Mouse (Mus musculus) ES-E14 (cell line): ENCODE data around the gene C1qtnf3.

Experiments used
- CHD2 ChIP-seq: IDR thresholded peaks from 2 replicates; pipeline ENCODE4 v1.6.1; 2014; ENCODE audit warnings: mild to moderate bottlenecking, low read depth, low read length, inconsistent platforms
- ZC3H11A ChIP-seq: IDR thresholded peaks from 2 replicates; pipeline ENCODE4 v1.6.1; 2012; ENCODE audit warnings: low read depth, mild to moderate bottlenecking, inconsistent platforms, low read length, borderline replicate concordance

DNA sequence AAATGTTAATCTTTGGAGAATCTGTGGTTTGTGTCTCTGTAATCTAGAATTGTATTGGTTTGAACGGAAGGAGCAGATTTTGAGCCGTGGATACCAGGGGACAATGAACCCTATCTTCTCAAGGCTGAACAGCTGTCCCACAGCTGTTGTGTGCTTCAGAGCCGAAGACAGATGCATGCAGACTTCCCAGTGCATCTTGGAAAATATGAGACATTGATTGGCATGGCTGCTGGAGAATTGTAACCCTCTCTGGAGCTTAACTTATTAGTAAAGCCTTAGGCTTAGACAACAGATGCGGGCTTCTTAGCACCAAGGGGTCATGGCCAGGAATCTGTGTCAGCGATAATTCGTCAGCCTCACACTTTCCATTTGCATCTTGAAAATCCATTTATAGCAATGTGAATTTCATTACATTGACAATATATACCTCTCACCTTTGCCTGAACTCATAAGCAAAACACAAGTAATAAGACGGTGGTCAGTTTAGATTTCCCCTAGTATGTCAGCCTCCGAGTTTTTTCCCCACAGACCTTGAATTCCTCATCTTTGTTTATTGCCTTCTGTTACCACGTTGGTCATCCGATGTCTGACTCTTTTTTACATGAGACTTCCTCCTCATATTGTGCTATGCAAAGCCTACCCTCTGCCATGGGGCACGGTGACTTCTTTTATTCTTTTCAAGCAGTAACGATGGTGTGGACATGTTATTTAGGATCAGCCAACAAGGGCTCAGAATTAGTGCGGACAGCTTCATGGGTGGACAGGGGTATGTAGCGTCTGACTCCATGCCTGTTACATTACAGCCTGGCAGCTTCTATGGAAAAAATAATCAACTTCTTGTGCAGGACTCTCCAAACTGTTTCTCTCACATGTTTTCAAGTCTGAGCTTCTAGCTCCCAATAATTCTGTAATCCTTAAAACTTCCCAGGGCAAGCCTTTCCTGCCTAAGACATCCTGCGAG is 11.7 kb upstream of the C1qtnf3 start:
- TF ChIP-seq ZC3H11A (no peak), CHD2 (no peak)
